Mouse (Mus musculus): ENCODE measurements around the gene Eno3. TPM values are rescaled to one million over a fixed set of nuclear protein-coding genes. Genes with fewer than 3 reads are reported as not detected.
A peak's percentile ranks its signal among the peaks of the same experiment; 100 is the strongest.

Eno3 gene
- total RNA-seq, 4 experiments from 2014 or later: 10.0 to 14.5 (median 11.2) TPM

- no peak for DNase-seq (ENCODE audit: low spot score in 2 of 2)
Observed at GRCm38 (mm10) chr11:70656456-70656927, 510 bp upstream of the Eno3 start.

GRCm38 (mm10) chr11:70657573-70657972, 571 bp downstream of the Eno3 start:
- no peak for DNase-seq (ENCODE audit: low spot score in 2 of 2)

- no peak for DNase-seq (ENCODE audit: low spot score in 2 of 2)
Observed at GRCm38 (mm10) chr11:70657991-70658390, 989 bp downstream of the Eno3 start.

GRCm38 (mm10) chr11:70658521-70658920, 1.5 kb downstream of the Eno3 start:
- DNase-seq (ENCODE audit: low spot score in 2 of 2): no peak

GRCm38 (mm10) chr11:70658942-70659341, 1.9 kb downstream of the Eno3 start:
- no peak for DNase-seq (ENCODE audit: low spot score in 2 of 2)

- DNase-seq (ENCODE audit: low spot score in 2 of 2): no peak
Observed at GRCm38 (mm10) chr11:70660571-70660970, 3.6 kb downstream of the Eno3 start.

GRCm38 (mm10) chr11:70663101-70663500, 6.1 kb downstream of the Eno3 start:
- no peak for DNase-seq (ENCODE audit: low spot score in 2 of 2)

GRCm38 (mm10) chr11:70663957-70664356, 7.0 kb downstream of the Eno3 start:
- no peak for DNase-seq (ENCODE audit: low spot score in 2 of 2)

- no peak for DNase-seq (ENCODE audit: low spot score in 2 of 2)
Observed at GRCm38 (mm10) chr11:70664741-70665140, 7.7 kb downstream of the Eno3 start.

GRCm38 (mm10) chr11:70666687-70667086, 9.7 kb downstream of the Eno3 start:
- DNase-seq (ENCODE audit: low spot score in 2 of 2): no peak

GRCm38 (mm10) chr11:70667271-70668150, 10.5 kb downstream of the Eno3 start:
- no peak for DNase-seq (ENCODE audit: low spot score in 2 of 2)

GRCm38 (mm10) chr11:70668335-70668770, 11.4 kb downstream of the Eno3 start:
- no peak for DNase-seq (ENCODE audit: low spot score in 2 of 2)

GRCm38 (mm10) chr11:70668771-70669505, 11.9 kb downstream of the Eno3 start, which contains the start of gene Spag7:
Gene Spag7, minus strand, starts transcription at chr11:70669416.
- DNase-seq (ENCODE audit: low spot score in 2 of 2): peak; percentile 99

- peak in 1 of 2 experiments; percentile 62 for DNase-seq (ENCODE audit: low spot score in 2 of 2)
Observed at GRCm38 (mm10) chr11:70669582-70670345, 12.8 kb downstream of the Eno3 start.

- DNase-seq (ENCODE audit: low spot score in 2 of 2): peak in 1 of 2 experiments; percentile 38
Observed at GRCm38 (mm10) chr11:70670483-70670882, 13.5 kb downstream of the Eno3 start.

GRCm38 (mm10) chr11:70671333-70672047, 14.5 kb downstream of the Eno3 start:
- DNase-seq (ENCODE audit: low spot score in 2 of 2): no peak

GRCm38 (mm10) chr11:70674014-70674413, 17.0 kb downstream of the Eno3 start:
- DNase-seq (ENCODE audit: low spot score in 2 of 2): no peak

GRCm38 (mm10) chr11:70674501-70674900, 17.5 kb downstream of the Eno3 start:
- no peak for DNase-seq (ENCODE audit: low spot score in 2 of 2)

- no peak for DNase-seq (ENCODE audit: low spot score in 2 of 2)
Observed at GRCm38 (mm10) chr11:70678092-70678491, 21.1 kb downstream of the Eno3 start.

GRCm38 (mm10) chr11:70678576-70678975, 21.6 kb downstream of the Eno3 start:
- no peak for DNase-seq (ENCODE audit: low spot score in 2 of 2)

GRCm38 (mm10) chr11:70679361-70679760, 22.4 kb downstream of the Eno3 start:
- no peak for DNase-seq (ENCODE audit: low spot score in 2 of 2)
